Mouse (Mus musculus) heart, embryonic 11.5 days (tissue): ENCODE data around the gene Wnt9b. TPM values are rescaled to one million over a fixed set of nuclear protein-coding genes. Genes with fewer than 3 reads are reported as not detected.
A peak's percentile ranks its signal among the peaks of the same experiment; 100 is the strongest.

Experiments used
- ATAC-seq: fragments of 200-750 bp; cut with Nextera tagmentation; replicated peaks from 2 replicates; pipeline ENCODE4 v1.8.0; 2017; ENCODE audit warnings: moderate library complexity; ENCODE audit not compliant: insufficient number of reproducible peaks, low FRiP score, low TSS enrichment
- H3K27ac ChIP-seq: fragments of 300-500 bp; sonication (generic); 2 replicates; pipeline ENCODE4 v1.5.1; 2014; ENCODE audit warnings: mild to moderate bottlenecking, low read depth, low read length
- H3K27me3 ChIP-seq: fragments of 300-500 bp; sonication (generic); 2 replicates; pipeline ENCODE4 v1.6.1; 2014; ENCODE audit warnings: mild to moderate bottlenecking, low read length, mixed read lengths; ENCODE audit not compliant: control insufficient read depth, insufficient read depth
- H3K36me3 ChIP-seq: fragments of 300-500 bp; sonication (generic); 2 replicates; pipeline ENCODE4 v1.6.1; 2014; ENCODE audit warnings: mild to moderate bottlenecking, low read length, moderate library complexity, mixed read lengths; ENCODE audit not compliant: control insufficient read depth, insufficient read depth
- H3K4me1 ChIP-seq: fragments of 300-500 bp; sonication (generic); 2 replicates; pipeline ENCODE4 v1.6.1; 2014; ENCODE audit warnings: low read length; ENCODE audit not compliant: control insufficient read depth, insufficient read depth
- H3K4me2 ChIP-seq: fragments of 300-500 bp; sonication (generic); 2 replicates; pipeline ENCODE4 v1.6.1; 2014; ENCODE audit warnings: mild to moderate bottlenecking, moderate library complexity
- H3K4me3 ChIP-seq: fragments of 300-500 bp; sonication (generic); 2 replicates; pipeline ENCODE4 v1.5.1; 2014; ENCODE audit warnings: low read depth, low read length
- H3K9ac ChIP-seq: fragments of 300-500 bp; sonication (generic); 2 replicates; pipeline ENCODE4 v1.6.1; 2014; ENCODE audit warnings: mild to moderate bottlenecking, low read depth, low read length, moderate library complexity
- H3K9me3 ChIP-seq: fragments of 300-500 bp; sonication (generic); replicated peaks from 2 replicates; pipeline ENCODE4 v1.6.1; 2016; ENCODE audit warnings: low read length; ENCODE audit not compliant: control insufficient read depth
- WGBS: fragments of 180-500 bp; shearing (Covaris S2); extraction: QIAGEN DNeasy Blood & Tissue Kit; methylation state at CpG from one replicate; pipeline ENCODE4 v1.1.7; 2014; ENCODE audit not compliant: insufficient replicate concordance; 5-methylcytosine and 5-hydroxymethylcytosine counted together
- polyA plus RNA-seq: library from polyadenylated mRNA; unstranded; fragments of >200 nt; fragmentation: Nextera tagmentation; extraction: Ambion mirVana; gene quantifications from 2 replicates; pipeline ENCODE4 v1.2.1, GENCODE M21; 2014

The Wnt9b gene
- polyA plus RNA-seq, 1 experiment from 2014 or later, result 0.90 TPM

DNA sequence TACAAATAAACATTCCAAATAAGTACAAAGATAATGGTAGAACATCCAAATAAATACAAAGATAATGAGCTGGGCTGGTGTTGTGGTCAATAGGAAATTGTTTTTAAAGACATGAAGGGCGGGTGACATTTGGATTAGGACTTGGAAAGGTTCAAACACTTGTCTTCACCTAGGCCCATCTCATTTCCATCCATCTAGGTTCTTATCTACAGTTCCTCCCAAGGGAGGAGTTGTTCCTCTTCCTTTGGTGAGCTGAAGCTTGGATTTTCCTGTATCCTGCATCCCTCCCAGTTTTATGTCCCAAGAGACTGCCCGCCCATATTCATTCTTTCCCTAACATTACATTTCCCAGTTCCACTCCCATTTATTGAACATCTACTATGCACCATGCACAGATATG is 51.4 kb downstream of the Wnt9b start:
- peak overlapping the region; percentile 74 for H3K4me2 ChIP-seq
- H3K9me3 ChIP-seq, result no peaks in the 10 kb centered on the region
- peak overlapping the region; percentile 95 for H3K4me3 ChIP-seq
- peak overlapping the region; percentile 94 for H3K9ac ChIP-seq
- ATAC-seq, result no peak
- 60% methylated on average over 2 of the region's 2 CpGs for WGBS
- peaks cover 6% of the 10 kb centered on the region; the same call in 1 of the 2 replicates for H3K4me1 ChIP-seq
- no peaks in the 10 kb centered on the region for H3K36me3 ChIP-seq
- H3K27me3 ChIP-seq, result no peaks in the 10 kb centered on the region
- peak overlapping the region; percentile 99 for H3K27ac ChIP-seq

DNA sequence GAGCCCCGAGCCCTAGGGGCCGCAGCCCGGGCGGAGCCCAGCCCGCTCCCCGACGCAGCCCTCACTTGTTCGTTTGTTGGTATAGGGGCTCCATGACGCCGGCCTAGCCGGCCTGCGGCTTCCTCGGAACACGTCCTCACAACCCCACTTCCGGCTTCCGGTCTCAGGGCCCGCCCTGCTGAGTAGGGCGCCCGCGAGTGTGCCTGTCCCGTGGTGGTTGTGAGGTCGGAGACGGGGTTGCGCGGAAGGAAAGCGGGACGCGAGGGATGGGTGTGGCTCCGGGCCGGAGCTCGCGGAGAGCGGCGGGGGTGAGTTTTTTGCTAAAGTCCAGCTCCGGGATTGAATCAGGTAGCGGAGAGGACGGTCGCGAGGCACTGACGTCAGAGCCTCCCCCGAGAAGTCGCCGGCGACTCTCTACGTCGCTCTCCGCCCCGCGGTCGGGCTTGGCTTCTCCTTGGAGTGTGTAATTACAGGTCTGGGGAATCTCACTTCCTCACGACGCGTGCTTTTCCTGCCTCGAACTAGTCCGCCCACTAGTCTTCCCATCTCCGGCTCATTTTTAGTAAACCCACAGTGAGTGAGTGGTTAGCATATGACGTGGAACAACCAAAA is 52.0 kb downstream of the Wnt9b start, which contains the start of gene Gosr2:
Gene Gosr2, minus strand, starts transcription at position 334 of the 612 bp plus-strand sequence.
- Histone ChIP-seq H3K4me2 (peak within 1 kb of the TSS; percentile 74), H3K27me3 (no peaks in the 10 kb centered on the region), H3K4me1 (peaks cover 6% of the 10 kb centered on the region; the same call in 1 of the 2 replicates), H3K27ac (peak within 1 kb of the TSS; percentile 99), H3K4me3 (peak within 1 kb of the TSS; percentile 95), H3K36me3 (no peaks in the 10 kb centered on the region), H3K9ac (peak within 1 kb of the TSS; percentile 94), H3K9me3 (no peaks in the 10 kb centered on the region)
- ATAC-seq, result peak; percentile 91
- WGBS, result under 1% methylated on average over 56 of the region's 57 CpGs

DNA sequence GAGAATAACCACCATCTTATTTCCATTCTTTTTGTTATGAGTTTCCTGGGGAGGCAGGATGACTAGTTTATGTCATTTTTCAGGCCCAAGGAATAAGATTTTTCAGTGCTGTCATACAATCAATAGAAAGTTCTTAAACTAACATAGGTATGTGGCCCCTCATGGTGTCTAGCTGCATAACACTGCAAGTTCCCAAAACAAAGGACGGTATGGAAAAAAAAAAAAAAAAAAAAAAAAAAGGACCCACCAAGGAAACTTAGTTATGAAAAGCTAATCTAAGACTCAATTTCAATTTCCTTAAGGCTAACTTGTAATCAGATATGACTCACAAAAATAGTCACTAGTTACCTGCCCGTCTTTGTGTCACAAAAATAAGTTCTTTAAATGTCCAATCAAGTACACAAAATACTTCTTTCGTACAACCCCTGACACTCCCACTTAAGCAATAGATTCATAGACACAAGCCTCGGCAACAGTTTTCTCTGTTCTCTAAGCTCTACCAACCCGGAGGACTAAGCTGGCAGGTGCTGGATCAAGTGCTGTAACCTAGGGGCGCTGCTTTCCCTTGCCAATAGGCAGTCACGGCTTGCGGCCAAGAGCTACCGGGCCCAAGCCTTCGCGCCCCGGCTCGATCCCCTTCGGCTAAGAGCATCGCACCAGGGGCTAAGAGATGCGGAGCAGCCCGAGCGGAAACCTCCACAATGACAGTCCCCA is 52.6 kb downstream of the Wnt9b start:
- WGBS, result under 1% methylated on average over 18 of the region's 18 CpGs
- peaks cover 6% of the 10 kb centered on the region; the same call in 1 of the 2 replicates for H3K4me1 ChIP-seq
- H3K36me3 ChIP-seq, result no peaks in the 10 kb centered on the region
- H3K9ac ChIP-seq, result peak overlapping the region; percentile 94
- ATAC-seq, result peak; percentile 35
- H3K27me3 ChIP-seq, result no peaks in the 10 kb centered on the region
- no peaks in the 10 kb centered on the region for H3K9me3 ChIP-seq
- H3K4me2 ChIP-seq, result peak overlapping the region; percentile 74
- H3K27ac ChIP-seq, result peak overlapping the region; percentile 99
- H3K4me3 ChIP-seq, result peak overlapping the region; percentile 95

DNA sequence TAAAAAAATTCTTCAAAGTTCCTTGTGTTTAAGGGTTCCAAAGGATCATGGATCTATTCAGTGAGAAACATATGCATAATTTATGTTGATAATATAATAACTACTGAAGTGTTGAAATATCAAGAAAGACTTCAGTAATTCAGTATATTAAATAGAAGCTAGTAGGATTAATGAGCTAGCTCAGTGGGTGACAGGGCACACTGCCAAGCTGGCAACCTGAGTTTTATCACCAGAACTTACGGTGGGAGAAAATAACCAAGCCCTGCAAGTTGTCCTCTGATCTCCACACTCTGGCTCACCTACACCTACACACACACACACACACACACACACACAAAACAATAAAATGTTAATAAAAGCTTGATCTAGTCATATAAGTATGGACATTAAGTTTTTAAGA is 56.4 kb downstream of the Wnt9b start:
- no peaks in the 10 kb centered on the region for H3K36me3 ChIP-seq
- H3K4me1 ChIP-seq, result peaks cover 37% of the 10 kb centered on the region
- H3K9me3 ChIP-seq, result no peaks in the 10 kb centered on the region
- no peak overlapping the region for H3K9ac ChIP-seq
- 57% methylated on average over 1 of the region's 1 CpGs for WGBS
- no peaks in the 10 kb centered on the region for H3K27me3 ChIP-seq
- no peak overlapping the region for H3K27ac ChIP-seq
- H3K4me3 ChIP-seq, result no peak overlapping the region
- no peak overlapping the region for H3K4me2 ChIP-seq
- ATAC-seq, result no peak

DNA sequence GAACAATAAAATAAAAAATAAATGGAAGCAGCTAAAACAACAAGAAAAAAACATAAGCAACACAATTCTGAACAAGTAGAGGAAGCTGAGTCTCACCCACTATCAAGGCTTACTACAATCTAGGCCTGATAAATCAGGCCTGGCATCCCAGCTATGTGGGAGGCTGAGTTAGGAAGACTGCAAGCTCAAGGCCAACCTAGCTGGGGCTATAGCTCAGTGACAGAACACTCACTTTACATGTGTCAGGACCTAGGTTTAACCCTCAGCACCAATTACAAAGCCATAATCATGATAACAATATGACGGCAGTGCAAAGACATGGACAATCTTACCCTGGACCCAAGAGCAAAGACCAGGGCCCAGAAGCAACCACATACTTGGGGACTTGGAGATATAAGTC is 58.6 kb downstream of the Wnt9b start:
- no peaks in the 10 kb centered on the region for H3K9me3 ChIP-seq
- no peak overlapping the region for H3K4me3 ChIP-seq
- H3K27me3 ChIP-seq, result no peaks in the 10 kb centered on the region
- no peak for ATAC-seq
- WGBS, result 47% methylated on average over 1 of the region's 1 CpGs
- H3K4me1 ChIP-seq, result peaks cover 51% of the 10 kb centered on the region
- 0 out of 2 replicates have a peak overlapping the region, but pooled peaks have one; percentile 29 for H3K27ac ChIP-seq
- no peak overlapping the region for H3K4me2 ChIP-seq
- no peak overlapping the region for H3K9ac ChIP-seq
- H3K36me3 ChIP-seq, result peaks cover 8% of the 10 kb centered on the region; the same call in 1 of the 2 replicates

DNA sequence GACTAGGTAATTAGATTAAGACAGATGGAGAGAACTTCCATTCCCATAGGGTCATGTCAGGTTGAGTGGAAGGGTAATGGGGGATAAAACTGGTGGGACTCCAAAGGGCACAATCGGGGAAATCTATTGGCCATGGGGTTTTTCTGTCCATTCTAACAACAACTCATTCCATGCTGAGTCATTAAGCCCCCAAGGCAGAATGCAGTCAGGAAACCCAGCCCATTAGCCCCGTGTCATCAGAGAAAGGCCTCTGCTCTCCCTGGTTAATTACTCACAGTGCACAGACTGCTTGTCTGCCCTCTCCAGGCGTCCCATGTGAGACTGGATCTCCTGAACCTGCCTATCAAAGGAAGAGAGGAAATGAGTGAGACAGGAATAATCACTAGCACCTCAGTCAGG is 60.6 kb downstream of the Wnt9b start:
- ATAC-seq, result no peak
- WGBS, result 28% methylated on average over 3 of the region's 3 CpGs
- peaks cover 51% of the 10 kb centered on the region for H3K4me1 ChIP-seq

DNA sequence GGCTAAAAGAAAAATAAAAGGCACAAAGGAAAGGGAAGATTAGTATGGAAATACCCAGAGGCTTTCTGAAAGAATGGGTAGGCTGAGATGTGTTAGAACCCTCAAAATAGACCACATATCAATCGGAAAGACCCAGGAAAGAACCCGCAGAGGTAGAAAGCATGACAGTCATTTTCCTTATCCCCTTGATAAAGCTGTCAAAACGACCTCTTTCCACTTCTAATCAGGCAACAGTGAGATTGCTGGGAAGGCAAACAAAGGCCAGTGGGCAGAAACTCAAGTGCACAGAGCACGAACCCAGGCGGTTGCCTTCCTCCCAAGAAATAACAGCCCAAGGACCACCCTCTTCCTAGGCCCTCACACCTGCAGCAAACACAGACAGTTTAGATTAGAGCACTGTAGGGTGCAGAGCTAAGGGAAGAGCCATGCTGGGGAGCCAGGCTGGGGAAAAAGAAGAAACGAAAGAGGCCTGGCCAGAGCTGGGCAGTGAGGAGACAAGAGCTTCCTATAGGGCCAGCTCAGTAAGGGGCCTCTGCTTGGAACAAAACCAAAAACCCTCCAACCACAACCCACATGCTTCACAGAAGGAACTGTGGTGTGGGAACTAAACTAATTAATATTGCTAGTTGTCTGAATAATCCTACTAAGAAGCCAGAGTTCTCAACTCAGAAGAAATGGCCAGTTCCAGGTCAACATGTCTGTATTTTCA is 61.2 kb downstream of the Wnt9b start:
- peaks cover 12% of the 10 kb centered on the region for H3K36me3 ChIP-seq
- no peak for ATAC-seq
- peaks cover 53% of the 10 kb centered on the region for H3K4me1 ChIP-seq
- no peaks in the 10 kb centered on the region for H3K27me3 ChIP-seq
- no peaks in the 10 kb centered on the region for H3K9me3 ChIP-seq
- H3K9ac ChIP-seq, result peak overlapping the region; percentile 12; the same call in 1 of the 2 replicates
- peak overlapping the region; percentile 91 for H3K27ac ChIP-seq
- H3K4me2 ChIP-seq, result peak overlapping the region; percentile 49
- H3K4me3 ChIP-seq, result no peak overlapping the region
- WGBS, result 17% methylated on average over 6 of the region's 6 CpGs

More for the DNA sequence above, 60.6 kb downstream of the Wnt9b start:
- Histone ChIP-seq H3K36me3 (peaks cover 12% of the 10 kb centered on the region), H3K9me3 (no peaks in the 10 kb centered on the region), H3K9ac (no peak overlapping the region), H3K4me2 (no peak overlapping the region), H3K4me3 (no peak overlapping the region), H3K27ac (peak overlapping the region; percentile 91), H3K27me3 (no peaks in the 10 kb centered on the region)

DNA sequence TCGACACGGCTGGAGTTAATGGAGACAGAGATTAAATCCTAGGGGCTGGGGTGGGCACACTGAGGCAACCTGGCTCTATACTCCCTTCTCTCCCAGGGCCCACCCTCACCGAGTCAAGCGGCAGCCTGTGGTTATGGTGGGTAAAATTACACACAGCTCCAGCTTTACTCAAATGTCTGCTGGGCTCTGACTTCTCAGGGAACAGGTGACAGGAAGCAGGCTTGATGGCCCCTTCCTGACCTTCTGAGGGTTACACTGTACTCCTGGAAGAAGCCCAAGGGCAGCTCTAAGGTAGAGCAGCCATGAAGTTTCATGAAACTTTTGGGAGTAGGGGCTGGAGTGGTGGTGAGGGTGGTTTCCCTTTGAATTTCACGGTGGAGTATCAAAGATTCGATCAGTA is 62.9 kb downstream of the Wnt9b start:
- H3K36me3 ChIP-seq, result peaks cover 18% of the 10 kb centered on the region
- no peak for ATAC-seq
- no peak overlapping the region for H3K4me2 ChIP-seq
- 66% methylated on average over 6 of the region's 6 CpGs for WGBS
- no peaks in the 10 kb centered on the region for H3K27me3 ChIP-seq
- no peaks in the 10 kb centered on the region for H3K9me3 ChIP-seq
- H3K9ac ChIP-seq, result no peak overlapping the region
- H3K4me3 ChIP-seq, result no peak overlapping the region
- H3K4me1 ChIP-seq, result peaks cover 51% of the 10 kb centered on the region
- H3K27ac ChIP-seq, result no peak overlapping the region
